In the genomic region with DNA sequence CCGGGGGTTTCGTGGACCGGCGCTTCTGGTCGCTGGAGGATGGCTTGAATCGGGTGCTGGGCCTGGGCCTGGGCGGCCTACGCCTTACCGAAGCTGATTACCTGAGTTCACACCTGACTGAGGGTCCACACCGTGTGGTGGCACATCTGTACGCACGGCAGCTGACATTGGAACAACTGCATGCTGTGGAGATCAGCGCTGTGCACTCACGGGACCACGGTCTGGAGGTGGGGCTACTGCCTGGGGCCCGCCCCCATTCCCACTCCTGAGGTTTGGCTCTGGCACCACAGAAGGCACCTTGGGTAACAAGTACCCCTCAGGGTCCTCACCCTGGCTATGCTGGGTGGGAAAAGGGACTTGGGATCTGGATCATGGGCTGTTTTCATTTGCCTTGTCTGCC, we compare ENCODE assay signal across 8 mouse cellular contexts. TPM values are rescaled to one million over a fixed set of nuclear protein-coding genes. Genes with fewer than 3 reads are reported as not detected.
DNase-seq lines count a peak whose midpoint lies in the region; ATAC-seq lines count a peak whose summit lies in the region.

No protein-coding gene starts in this region.

- peak overlapping the region; percentile 96 for H3K9ac ChIP-seq in forebrain, embryonic 14.5 days (ENCODE audit: low read length)
- H3K9ac ChIP-seq in liver, embryonic 16.5 days (ENCODE audit: low read depth, low read length): peak overlapping the region; percentile 83
- H3K9ac ChIP-seq in neural tube, embryonic 14.5 days (replicated peaks; ENCODE audit: low read depth, low read length): peak overlapping the region; percentile 88

- H3K36me3 ChIP-seq in forebrain, embryonic 14.5 days (ENCODE audit: control insufficient read depth, insufficient read depth, low read length): peaks cover 66% of the 10 kb centered on the region
- peaks cover 19% of the 10 kb centered on the region for H3K36me3 ChIP-seq in liver, embryonic 16.5 days (ENCODE audit: control insufficient read depth, insufficient read depth)
- peaks cover 51% of the 10 kb centered on the region for H3K36me3 ChIP-seq in neural tube, embryonic 14.5 days (ENCODE audit: control insufficient read depth, insufficient read depth, low read length)

- peaks cover 4% of the 10 kb centered on the region; the same call in 1 of the 2 replicates for H3K4me1 ChIP-seq in forebrain, embryonic 14.5 days (ENCODE audit: control insufficient read depth, insufficient read depth, low read length)
- H3K4me1 ChIP-seq in liver, embryonic 16.5 days (ENCODE audit: control insufficient read depth, low read depth, low read length): peaks cover 7% of the 10 kb centered on the region
- H3K4me1 ChIP-seq in neural tube, embryonic 14.5 days (ENCODE audit: control insufficient read depth, insufficient read depth, low read length): peaks cover 8% of the 10 kb centered on the region

- H3K4me2 ChIP-seq in forebrain, embryonic 14.5 days (ENCODE audit: low read length): peak overlapping the region; percentile 78
- H3K4me2 ChIP-seq in liver, embryonic 16.5 days (ENCODE audit: low read depth, low read length): peak overlapping the region; percentile 94
- H3K4me2 ChIP-seq in neural tube, embryonic 14.5 days (ENCODE audit: low read depth, low read length): peak overlapping the region; percentile 91

- 2% methylated on average over 16 of the region's 16 CpGs for WGBS in forebrain, embryonic 14.5 days
- WGBS in liver, embryonic 16.5 days (ENCODE audit: insufficient replicate concordance): 2% methylated on average over 16 of the region's 16 CpGs
- WGBS in neural tube, embryonic 14.5 days: 3% methylated on average over 16 of the region's 16 CpGs

- H3K27ac ChIP-seq in forebrain, embryonic 14.5 days (ENCODE audit: low read depth, low read length): peak overlapping the region; percentile 70; the same call in 1 of the 2 replicates
- H3K27ac ChIP-seq in liver, embryonic 16.5 days (ENCODE audit: low read length): peak overlapping the region; percentile 81
- peak overlapping the region; percentile 78 for H3K27ac ChIP-seq in neural tube, embryonic 14.5 days (ENCODE audit: low read depth, low read length)

- no peaks in the 10 kb centered on the region for H3K9me3 ChIP-seq in forebrain, embryonic 14.5 days (replicated peaks; ENCODE audit: control insufficient read depth, low read length)
- no peaks in the 10 kb centered on the region for H3K9me3 ChIP-seq in liver, embryonic 16.5 days (replicated peaks; ENCODE audit: control insufficient read depth, low read length)
- no peaks in the 10 kb centered on the region for H3K9me3 ChIP-seq in neural tube, embryonic 14.5 days (ENCODE audit: control insufficient read depth, low read length)

- peak overlapping the region; percentile 96 for H3K4me3 ChIP-seq in forebrain, embryonic 14.5 days (ENCODE audit: low read depth, low read length)
- peak overlapping the region; percentile 83 for H3K4me3 ChIP-seq in liver, embryonic 16.5 days (ENCODE audit: low read depth, low read length)
- H3K4me3 ChIP-seq in neural tube, embryonic 14.5 days (ENCODE audit: low read depth, low read length): peak overlapping the region; percentile 60

- ATAC-seq in forebrain, embryonic 14.5 days: peak; percentile 54
- peak; percentile 58 for ATAC-seq in liver, embryonic 16.5 days (ENCODE audit: low read depth)
- ATAC-seq in neural tube, embryonic 14.5 days (ENCODE audit: low read depth): peak; percentile 69

- peak; percentile 50 for DNase-seq in right cerebral cortex, postnatal 14 days
- no peak for DNase-seq in right cerebral cortex, adult 18-20 months
- DNase-seq in adrenal gland, postnatal 10 days: peak; percentile 69
- peak; percentile 28 for DNase-seq in forebrain, embryonic 14.5 days (ENCODE audit: low spot score)
- peak; percentile 61 for DNase-seq in kidney, adult 11 months
- no peak for DNase-seq in thymus, postnatal 25 days

- no peaks in the 10 kb centered on the region for H3K27me3 ChIP-seq in forebrain, embryonic 14.5 days (replicated peaks; ENCODE audit: control insufficient read depth, insufficient read depth, low read length)
- no peaks in the 10 kb centered on the region for H3K27me3 ChIP-seq in liver, embryonic 16.5 days (ENCODE audit: control insufficient read depth, insufficient read depth, low read depth, low read length)
- no peaks in the 10 kb centered on the region for H3K27me3 ChIP-seq in neural tube, embryonic 14.5 days (ENCODE audit: control insufficient read depth, insufficient read depth, low read length)

RNA-seq across cellular contexts. Expression of a gene that starts 0.9 kb away (rescaled TPM):
- total RNA-seq in adrenal gland, postnatal 10 days (2021): 10 to 100 TPM; 63.3 to 79.9 TPM
- 164 and 179 TPM in 2 replicates for polyA plus RNA-seq in forebrain, embryonic 14.5 days (2014; fragmentation: Nextera tagmentation; extraction: Ambion mirVana)
- polyA plus RNA-seq in liver, embryonic 16.5 days (2015; fragmentation: Nextera tagmentation; extraction: Ambion mirVana): 47.8 and 49.1 TPM in 2 replicates
- 135 and 140 TPM in 2 replicates for polyA plus RNA-seq in neural tube, embryonic 14.5 days (2014; fragmentation: Nextera tagmentation; extraction: Ambion mirVana)

RNA-seq across cellular contexts. Expression of a gene that starts 24.6 kb away (rescaled TPM):
- total RNA-seq in adrenal gland, postnatal 10 days (2021): 10 to 100 TPM; 30.3 to 41.9 TPM
- 49.3 and 57.9 TPM in 2 replicates for polyA plus RNA-seq in forebrain, embryonic 14.5 days (2014; fragmentation: Nextera tagmentation; extraction: Ambion mirVana)
- 16.5 and 16.7 TPM in 2 replicates for polyA plus RNA-seq in liver, embryonic 16.5 days (2015; fragmentation: Nextera tagmentation; extraction: Ambion mirVana)
- 62.2 and 62.5 TPM in 2 replicates for polyA plus RNA-seq in neural tube, embryonic 14.5 days (2014; fragmentation: Nextera tagmentation; extraction: Ambion mirVana)

RNA-seq across cellular contexts. Expression of a gene that starts 53.4 kb away (rescaled TPM):
- 100 to 1,000 TPM in 1 of 2 experiments, 10 to 100 TPM in 1; 88.0 to 106 TPM for total RNA-seq in adrenal gland, postnatal 10 days (2021)
- 85.3 and 93.0 TPM in 2 replicates for polyA plus RNA-seq in forebrain, embryonic 14.5 days (2014; fragmentation: Nextera tagmentation; extraction: Ambion mirVana)
- 28.2 and 30.4 TPM in 2 replicates for polyA plus RNA-seq in liver, embryonic 16.5 days (2015; fragmentation: Nextera tagmentation; extraction: Ambion mirVana)
- 125 and 128 TPM in 2 replicates for polyA plus RNA-seq in neural tube, embryonic 14.5 days (2014; fragmentation: Nextera tagmentation; extraction: Ambion mirVana)

RNA-seq across cellular contexts. Expression of a gene that starts 58.2 kb away (rescaled TPM):
- total RNA-seq in adrenal gland, postnatal 10 days (2021): not detected
- polyA plus RNA-seq in forebrain, embryonic 14.5 days (2014; fragmentation: Nextera tagmentation; extraction: Ambion mirVana): not detected in 2 replicates
- polyA plus RNA-seq in liver, embryonic 16.5 days (2015; fragmentation: Nextera tagmentation; extraction: Ambion mirVana): not detected in 2 replicates
- polyA plus RNA-seq in neural tube, embryonic 14.5 days (2014; fragmentation: Nextera tagmentation; extraction: Ambion mirVana): not detected in 2 replicates

RNA-seq across cellular contexts. Expression of a gene that starts 59.3 kb away (rescaled TPM):
- 10 to 100 TPM; 29.2 to 31.3 TPM for total RNA-seq in adrenal gland, postnatal 10 days (2021)
- polyA plus RNA-seq in forebrain, embryonic 14.5 days (2014; fragmentation: Nextera tagmentation; extraction: Ambion mirVana): 37.9 and 44.4 TPM in 2 replicates
- 10.8 and 13.3 TPM in 2 replicates for polyA plus RNA-seq in liver, embryonic 16.5 days (2015; fragmentation: Nextera tagmentation; extraction: Ambion mirVana)
- polyA plus RNA-seq in neural tube, embryonic 14.5 days (2014; fragmentation: Nextera tagmentation; extraction: Ambion mirVana): 63.6 and 65.0 TPM in 2 replicates

Comparison
In these comparisons a context has a peak if more than half of its experiments do, and no peak if none do; other contexts are left out.
1. DNase-seq: peak in right cerebral cortex, postnatal 14 days (single experiment), adrenal gland, postnatal 10 days (single experiment), forebrain, embryonic 14.5 days (single experiment) and kidney, adult 11 months (single experiment); none in right cerebral cortex, adult 18-20 months (single experiment) and thymus, postnatal 25 days (single experiment).
2. Peak in every context shown above with its lines, with median percentiles within 50 percentile points of each other: ATAC-seq, H3K27ac ChIP-seq, H3K4me2 ChIP-seq, H3K4me3 ChIP-seq and H3K9ac ChIP-seq.